Mouse (Mus musculus) urinary bladder, postnatal 10 days (tissue): ENCODE results near the gene Gse1.
"Not testable (repeated sequence)": the region's sequence is repeated elsewhere in the genome, so short reads cannot be mapped to it uniquely, and the experiment has no call there.

ENCODE experiments used
- DNase-seq: peaks from one replicate; pipeline ENCODE4 v3.0.0; 2022; ENCODE audit warnings: low spot score

The Gse1 gene

DNA sequence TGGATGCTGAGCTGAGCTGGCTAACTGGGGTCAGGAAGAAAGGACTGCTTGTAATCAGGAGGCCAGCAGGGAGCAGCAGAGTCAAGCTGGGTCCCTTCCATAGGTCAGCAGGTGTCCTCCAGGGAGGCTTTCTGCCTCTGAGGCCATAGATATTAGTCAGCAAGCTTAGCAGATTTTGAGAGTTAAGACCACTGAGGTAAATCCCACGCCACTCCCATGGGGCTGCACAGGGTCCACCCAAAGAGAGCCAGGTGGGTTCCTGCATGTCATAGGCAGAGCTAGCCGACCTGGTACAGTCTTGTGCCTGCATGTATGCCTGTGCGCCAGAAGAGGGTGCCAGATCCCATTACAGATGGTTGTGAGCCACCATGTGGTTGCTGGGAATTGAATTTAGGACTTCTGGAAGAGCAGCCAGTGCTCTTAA lies 98.9 kb downstream of the Gse1 start:
- no peak for DNase-seq

DNA sequence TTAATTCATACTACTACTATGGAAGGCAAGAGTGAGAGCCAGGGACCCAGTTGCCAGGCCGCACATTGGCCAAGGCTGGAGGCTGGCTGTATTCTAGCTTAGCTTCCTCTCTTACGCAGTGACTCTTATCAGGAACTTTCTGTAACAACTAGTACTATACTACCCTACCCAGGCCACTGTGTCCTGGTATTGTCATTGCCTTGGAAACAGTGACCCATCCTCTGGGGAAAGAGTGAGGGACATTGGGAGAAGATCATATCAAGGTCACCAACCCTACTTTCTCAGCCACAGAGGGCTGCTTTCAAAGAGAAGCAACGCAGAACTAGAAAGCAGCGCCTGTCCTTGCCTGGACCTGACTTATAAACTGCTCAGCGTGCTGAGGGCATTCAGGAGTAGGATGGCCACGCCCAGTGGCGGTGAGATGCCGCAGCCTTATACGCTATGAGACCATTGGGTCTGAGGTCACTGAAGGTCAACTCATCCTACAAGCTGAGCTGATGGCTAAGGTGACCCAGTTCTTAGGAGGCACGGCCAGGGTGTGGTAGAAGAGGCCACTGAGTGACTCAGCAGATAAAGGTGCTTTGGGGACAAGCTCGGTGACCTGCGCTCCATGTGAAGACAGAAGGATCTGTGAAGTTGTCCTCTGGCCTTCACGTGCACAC lies 100.2 kb downstream of the Gse1 start:
- DNase-seq: no peak

DNA sequence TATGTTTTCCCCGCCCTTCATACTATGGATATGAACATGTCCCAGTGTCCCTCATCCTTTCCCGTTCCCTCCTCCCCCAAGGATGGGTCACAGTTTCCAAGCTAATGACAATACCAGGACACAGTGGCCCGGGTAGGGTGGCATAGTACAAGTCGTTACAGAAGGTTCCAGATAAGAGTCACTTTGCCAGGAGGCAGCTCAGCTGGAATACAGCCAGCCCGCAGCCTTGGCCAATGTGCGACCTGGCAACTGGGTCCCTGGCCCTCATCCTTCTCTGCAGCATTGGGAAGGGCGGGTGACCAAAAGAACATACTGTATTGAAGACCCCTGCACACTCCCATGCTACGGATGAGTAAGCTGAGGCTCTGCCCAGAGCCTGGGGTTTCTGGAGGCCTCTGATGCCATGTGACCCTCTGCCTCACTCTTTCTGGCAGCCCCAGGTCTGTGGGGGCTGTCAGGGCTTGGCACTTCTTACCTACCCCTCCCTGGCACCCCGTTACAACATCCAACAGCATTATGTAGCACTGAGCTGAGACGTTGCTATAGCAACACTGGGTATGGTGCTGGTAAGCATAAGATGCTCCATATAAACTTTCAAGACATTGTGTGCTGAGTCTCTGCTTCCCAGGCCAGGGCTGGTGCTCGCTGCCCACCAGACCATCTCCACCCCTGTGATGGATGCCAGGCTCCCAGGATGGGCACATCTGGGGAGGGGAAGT lies 100.9 kb downstream of the Gse1 start:
- no peak for DNase-seq

DNA sequence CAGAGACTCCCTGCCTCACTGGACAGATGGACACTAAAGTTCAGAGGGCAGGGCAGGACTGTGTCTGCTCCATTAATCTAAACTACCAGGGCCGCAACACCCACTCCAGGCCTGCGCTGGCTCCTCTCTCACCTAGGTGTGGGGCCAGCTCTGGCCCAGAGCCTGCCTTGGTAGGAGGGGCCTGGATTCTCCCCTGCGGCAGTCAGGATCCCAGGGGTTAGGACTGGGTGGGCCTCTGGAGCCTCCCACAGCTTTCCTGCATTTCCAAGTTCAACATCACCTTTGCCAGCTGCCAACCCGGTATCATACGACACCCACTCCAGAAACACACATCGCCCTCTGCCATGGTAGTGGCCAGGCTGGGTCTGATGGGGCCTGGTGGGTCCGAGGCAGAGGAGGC lies 102.8 kb downstream of the Gse1 start:
- DNase-seq: no peak

DNA sequence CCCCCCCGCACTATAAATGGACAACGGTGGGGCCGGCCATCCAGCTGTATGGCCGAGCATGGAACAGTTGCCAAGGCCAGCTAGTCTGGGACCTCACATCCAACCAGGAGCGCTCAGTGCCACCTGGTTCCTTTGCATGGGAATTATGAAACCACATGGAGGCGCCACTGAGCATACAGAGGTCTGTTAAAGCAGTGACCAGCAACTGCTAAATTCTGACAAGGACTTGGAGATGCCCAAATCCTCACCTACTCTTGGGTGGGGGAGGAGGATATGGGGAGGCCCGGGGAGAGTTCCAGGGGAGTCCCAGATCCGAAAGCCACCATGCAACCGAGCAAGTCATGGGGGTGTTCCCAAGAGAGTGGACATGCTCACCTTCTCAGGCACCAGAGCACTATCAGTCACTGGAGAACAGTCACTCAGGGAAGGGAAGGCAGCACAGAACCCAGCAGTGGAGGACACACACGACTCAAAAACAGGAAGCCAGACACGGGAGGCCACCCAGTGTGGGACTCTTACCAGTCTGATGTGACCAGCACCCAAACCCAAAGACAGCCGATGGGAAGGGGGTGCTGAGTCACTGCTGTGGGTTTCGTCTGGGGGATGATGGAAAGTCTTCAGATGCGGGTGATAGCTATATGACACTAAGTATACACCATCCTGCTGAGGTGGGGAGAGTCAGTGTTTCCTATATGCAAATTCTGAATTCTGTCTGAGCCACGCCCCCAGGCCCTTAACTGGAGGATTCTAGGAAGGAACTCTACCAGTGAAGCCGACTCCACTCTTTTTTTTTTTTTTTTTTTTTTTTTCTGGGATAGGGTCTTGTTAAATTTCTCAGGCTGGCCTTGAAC lies 104.3 kb downstream of the Gse1 start:
- no peak for DNase-seq

DNA sequence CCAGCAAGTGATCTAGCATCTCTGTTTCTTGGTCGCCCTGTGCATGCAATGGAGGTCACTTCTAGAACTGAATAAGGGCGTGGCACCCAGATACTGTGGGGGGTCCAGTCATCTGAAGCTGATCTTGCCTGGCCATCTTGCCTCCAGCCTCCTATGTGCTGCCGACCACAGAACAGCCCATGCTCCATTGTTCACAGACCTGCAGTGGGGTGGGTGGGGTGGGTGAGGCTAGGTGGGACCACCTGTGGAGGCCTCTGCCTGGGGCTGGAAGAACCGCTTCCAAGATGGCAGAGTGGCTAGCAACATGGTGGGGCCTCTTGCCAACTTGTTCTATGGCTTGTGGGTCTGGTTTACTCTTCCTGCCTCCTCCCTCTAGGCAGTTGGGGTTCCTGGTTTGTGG lies 105.4 kb downstream of the Gse1 start:
- DNase-seq: no peak

DNA sequence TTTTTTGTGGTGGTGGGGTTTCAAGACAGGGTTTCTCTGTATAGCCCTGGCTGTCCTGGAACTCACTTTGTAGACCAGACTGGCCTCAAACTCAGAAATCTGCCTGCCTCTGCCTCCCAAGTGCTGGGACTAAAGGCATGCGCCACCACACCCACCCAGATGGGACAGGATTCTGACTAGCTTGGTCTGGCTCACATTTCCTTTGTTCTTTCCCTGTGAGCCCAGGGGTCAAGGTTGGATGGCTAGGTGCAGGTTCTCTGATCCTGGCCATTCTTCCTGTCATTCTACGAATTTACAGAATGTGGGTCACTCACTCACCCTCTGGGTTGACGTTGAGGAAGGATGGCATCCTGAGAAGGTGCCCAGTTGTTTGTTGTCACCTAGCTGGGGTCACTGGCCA lies 106.0 kb downstream of the Gse1 start:
- DNase-seq: not testable (repeated sequence)

DNA sequence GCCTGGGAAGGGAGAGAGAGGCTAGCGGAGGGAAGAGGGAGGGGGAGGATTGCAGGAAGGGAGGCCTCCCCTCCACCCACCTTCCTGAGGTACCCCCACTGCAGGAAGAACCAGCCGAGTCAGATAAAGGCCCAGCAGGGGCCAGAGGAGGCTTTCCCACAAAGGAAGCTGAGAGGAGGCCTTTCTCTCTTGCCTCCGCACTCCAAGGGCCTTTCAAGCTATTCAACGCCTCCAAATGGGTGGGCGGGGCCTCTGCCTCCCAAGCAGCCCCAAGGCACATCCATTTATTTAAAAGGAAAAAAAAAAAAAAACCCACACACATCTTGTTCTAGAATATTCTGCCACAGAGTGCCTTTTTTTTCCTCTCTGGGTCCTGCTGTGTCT lies 106.6 kb downstream of the Gse1 start:
- no peak for DNase-seq

DNA sequence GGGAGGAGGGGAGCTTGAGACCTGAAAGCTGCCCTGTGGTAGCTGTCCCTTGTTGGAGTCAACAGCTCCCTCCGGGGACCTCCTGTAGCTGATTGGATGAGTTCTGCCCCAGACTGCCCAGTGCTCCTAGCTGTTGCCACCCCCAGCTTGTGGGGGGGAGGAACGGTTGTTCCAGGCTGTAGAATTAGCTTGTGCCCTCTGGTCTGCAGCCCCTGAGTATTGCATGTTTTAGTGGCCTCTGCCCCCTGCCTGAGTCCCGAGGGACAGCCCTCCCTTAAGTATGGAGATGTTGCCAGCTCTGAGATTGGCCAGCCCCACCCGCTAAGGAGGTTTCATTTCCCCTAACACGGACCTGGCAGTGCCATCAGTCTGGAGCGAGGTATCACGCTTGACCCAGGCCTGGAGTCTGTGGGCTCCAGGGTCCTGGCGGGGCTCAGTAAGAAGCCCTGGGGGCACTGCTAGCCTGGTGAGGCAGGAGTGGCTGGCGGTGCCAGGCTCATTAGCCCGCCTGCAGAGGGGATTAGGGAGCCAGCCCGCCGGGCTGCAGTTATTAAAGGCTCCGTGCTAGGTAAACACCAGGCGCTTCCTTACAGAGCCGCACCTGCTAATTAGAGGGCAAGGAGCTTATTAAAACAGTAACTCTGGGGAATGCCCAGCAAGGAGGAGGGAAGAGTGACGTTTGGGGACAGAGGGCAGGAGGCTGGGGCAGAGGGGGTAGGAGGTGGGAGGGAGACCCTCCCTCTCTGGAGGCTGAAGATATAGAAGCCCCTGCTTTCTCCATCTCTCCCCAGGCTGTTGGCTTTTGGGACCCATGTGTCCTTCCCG lies 107.2 kb downstream of the Gse1 start:
- DNase-seq: no peak

DNA sequence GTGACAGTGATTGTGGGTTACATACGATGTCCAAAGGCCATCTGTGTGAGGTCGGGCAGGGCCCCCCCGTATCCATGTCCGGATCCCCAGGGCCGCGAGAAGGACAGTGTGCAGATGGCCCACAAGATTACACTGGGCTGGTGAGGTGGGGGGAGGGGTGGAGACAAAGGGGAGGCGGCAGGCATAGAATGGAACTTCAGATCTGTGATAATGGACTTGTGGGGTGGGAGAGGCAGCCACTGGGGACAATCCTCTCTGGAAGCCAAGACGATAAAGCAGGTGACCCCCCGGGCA lies 107.8 kb downstream of the Gse1 start:
- no peak for DNase-seq

DNA sequence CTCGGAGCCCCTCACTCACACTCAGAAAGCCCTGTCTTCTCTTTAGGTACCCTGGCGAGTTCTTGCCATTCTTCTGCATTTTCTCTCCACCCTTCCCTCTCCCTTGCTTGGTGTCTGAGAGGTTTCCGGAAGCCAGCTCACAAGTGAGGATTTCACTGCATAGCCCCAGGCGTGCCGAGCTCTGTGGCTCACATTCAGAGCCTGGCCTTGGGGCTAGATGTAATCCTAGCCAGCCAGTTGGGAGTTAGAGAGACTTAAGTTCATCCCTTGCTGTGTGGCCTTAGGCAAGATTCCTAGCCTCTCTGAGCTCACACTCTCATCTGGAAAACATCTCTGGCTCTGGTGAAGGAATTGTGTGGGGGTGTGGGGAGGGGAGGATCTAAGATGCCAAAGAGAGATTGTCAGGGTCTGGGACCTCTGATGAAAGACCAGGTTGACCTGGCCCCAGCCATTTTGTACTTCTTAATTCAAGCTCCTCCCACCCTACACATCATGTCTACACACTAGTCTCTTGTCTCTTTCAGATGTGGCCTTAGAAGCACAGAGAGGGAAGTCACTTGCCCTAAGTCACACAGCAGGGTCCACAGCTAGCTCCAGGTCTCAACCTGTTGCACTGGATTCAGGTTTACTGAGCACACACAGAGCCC lies 108.8 kb downstream of the Gse1 start:
- no peak for DNase-seq

DNA sequence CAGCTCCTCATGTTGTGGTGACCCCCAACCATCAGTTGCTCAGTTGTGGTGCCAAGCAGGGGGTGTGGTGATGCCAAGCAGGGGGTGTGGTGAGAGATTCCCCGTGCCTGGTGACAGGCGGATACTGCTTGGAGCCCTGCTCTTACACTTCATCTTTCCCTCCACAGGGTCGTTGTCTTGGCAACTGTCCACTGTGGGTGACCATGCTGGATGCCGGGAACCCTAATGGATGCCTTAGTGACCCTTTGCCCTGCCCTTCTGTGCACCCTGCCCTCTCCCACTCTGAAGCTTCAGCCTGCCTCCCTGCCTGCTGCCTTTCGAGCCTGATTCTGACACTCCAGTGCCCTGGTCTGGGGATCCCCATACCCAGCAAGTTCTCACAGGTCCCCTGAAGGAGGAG lies 109.4 kb downstream of the Gse1 start:
- DNase-seq: no peak

DNA sequence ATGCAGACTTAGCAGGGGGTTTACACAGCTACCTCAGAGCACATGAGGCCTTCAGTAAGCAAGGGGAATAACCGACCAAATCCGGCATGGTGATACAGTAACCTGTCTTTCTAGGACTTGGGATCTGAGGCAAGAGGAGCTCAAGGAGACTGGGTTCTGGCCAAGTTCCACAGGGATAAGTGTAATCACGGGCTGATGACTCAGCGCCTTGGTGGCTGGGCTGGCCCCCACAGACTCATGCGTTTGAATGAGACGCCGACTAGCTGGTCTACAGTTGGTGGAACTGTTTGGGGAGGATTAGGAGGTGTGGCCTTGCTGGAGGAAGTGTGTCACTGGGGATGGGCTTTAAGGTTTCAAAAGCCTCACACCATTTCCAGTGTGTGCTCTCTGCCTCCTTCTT lies 110.4 kb downstream of the Gse1 start:
- no peak for DNase-seq

DNA sequence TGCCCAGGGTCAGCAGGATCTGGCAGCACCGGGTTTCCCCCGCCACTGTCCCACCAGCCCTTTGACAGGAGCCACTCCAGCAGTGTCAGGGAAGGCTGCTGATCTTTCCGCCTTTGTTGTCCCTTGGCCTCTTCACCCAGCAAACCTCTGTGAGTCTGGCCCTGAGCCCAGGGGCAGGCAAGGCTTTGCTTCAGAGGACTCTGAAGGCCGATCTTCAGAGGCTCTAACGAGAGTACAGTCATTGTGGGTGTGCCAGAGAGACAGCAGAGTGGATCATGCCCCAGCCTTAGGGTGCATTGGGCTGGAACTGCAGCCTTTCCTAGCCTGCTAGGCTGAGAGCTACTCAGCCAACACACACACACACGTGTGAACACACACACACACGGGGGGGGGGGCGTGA lies 111.5 kb downstream of the Gse1 start:
- no peak for DNase-seq

DNA sequence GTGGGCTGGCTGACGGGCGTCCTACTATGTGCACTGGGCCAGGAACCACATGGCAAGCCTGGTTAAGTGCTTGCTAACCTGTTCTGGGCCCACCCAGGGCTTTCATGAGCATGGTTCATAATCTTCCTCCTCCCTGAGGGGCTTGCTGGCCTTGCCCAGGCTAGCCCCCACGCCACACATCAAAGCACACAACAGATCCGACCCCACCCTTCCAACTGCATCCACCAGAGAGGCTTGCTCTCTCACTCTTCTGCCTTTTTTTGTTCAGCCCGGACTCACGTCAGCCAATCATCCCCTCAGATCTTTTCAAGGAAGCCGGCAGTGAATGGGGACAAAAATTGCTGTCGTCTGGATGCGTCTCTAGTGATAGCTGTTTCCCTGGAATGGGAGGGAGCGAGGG lies 112.9 kb downstream of the Gse1 start:
- no peak for DNase-seq

DNA sequence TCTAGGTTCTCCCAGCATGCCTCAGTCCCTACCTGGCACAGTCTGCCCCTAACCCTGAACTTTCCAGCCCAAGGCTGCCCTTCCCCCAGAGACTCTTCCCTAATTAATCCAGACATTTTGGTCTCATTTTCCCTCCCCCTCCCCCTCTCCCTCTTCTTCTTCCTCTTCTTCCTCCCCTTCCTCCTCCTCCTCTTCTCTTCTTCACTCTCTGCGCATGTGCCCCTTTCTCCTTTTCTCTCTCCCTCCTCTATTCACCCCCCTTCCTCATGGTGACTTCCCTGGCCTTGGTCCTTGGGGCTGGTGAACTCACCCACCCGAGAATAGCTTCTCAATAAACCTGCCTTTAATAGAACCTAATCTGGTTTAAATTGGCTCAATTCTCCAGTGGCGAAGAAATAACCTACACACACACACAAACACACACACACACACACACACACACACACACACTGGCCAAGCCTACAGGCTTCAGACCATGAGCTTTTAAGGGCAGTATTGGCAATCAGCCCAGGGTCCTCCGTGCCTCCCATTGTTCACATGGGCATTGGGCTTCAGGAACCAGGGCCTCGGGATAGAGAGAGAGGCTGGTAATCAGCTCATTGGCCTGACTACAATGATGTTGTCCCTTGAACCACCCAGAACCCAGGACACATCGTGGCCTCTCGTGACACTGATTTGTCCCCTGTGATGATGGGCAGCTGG lies 114.7 kb downstream of the Gse1 start:
- DNase-seq: no peak

DNA sequence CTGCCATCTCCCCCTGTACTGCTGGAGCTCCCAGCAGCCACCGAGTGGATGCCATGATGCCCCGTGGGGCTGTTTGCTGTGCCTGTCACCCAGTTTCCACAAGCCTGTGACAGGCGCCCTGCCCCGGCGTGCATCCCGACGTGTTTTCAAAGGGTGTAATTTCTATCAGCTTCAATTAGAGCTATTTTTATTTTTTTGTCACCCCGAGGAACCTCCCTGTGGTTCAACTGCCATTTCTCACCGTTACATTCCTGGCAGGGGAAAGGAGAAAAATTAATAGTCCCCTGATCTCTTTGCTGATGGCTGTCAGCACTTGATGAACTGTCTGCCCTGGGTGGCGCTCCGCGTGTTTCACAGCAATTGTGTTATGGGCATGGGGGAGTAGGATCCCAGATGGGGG lies 115.3 kb downstream of the Gse1 start:
- no peak for DNase-seq

DNA sequence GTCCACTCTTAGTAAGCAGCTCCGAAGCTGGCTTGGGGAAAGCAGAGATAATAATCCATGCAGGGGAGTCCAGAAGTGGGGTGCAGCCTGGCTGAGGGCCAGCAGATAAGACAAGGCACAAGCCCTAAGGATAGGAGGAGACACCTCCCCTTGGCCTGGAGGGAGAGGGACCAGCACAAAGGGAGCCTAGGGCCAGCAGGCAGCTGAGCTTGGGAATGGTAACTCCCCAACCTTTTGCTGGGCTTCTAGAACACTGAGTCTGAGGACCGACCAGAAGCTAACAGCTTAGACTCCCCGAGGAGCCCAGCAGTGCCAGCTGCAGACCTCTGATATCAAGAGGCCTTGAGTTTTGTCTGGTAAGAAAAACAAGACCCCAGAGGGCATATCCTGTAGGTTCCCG lies 115.9 kb downstream of the Gse1 start:
- no peak for DNase-seq

DNA sequence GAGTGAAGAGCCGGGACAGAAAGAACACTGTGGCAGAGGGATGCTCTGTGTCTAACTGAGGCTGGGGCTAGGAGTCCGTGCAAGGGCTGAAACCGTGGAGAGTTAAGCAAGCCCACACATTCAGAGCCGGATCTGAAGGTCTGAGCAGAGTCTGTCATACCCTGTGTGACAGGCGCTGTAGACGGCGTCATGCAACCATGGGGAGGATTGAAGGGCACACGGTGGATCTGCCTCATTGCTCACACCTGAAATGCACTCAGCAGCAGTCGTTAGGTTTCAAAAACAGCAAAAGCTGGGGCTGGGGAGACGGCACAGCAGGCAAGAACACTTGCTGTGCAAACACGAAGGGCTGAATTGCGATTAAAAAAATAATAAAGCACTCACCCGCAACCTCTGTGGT lies 116.3 kb downstream of the Gse1 start:
- no peak for DNase-seq

DNA sequence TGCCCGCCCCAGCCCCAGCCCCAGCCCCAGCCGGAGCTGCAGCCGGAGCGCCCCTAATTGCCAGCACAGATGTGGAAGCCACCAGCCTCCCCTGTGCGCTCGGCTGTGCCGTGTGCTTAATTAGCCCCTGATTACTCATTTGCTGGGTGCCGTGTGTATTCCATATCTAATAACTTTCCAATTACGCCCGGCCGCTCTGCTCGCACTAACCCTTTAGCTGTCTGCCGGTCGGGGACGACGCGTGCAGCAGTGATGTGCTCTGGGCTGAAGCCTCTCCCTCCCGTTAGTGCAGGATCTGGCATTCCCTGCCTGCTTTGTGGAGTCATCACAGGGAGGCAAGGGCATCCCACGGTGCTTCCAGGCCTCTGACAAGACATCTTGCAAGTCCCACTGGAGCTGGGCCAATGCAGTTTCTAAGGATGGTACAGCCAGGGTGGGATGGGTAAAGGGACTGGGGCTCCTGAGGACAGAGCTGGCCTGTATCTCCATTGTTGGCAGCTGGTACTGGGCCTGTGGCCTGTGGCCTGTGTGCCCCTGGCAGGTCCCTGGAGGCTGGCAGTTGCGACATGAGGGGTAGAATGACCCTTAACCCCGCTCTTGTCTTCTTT lies 119.6 kb downstream of the Gse1 start:
- DNase-seq: no peak

DNA sequence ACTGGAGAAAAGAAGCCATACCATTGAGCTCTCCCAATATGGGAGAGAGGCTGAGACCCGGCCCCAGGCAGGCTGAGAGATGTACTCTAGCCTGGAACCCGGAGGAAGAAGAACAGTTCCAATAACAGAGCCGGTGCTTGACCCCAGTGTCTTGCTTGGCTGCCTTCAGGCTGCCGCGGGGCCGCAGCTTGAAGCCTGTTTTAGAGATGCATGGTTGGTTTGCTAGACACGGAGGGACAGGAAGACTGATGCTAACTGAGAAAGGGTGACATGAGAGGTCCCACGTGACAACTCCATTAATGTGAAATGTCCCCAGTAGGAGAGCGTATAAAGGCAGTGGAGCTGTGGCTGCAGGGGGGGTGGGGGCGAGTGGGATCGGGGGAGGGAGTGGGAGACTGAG lies 120.7 kb downstream of the Gse1 start:
- DNase-seq: no peak
